Mouse (Mus musculus) lung, adult 2 months (tissue): ENCODE measurements around the gene Pcnx2.

Experiments used
- CTCF ChIP-seq: fragments of 200-500 bp; IDR thresholded peaks from 2 replicates; pipeline ENCODE4 v1.5.1; 2011; ENCODE audit warnings: mild to moderate bottlenecking, low read length, control low read depth; ENCODE audit not compliant: insufficient read depth
- POLR2A ChIP-seq: fragments of 200-500 bp; IDR thresholded peaks from 2 replicates; pipeline ENCODE4 v1.6.1; 2011; ENCODE audit warnings: low read depth, mild to moderate bottlenecking, control low read depth, low read length, borderline replicate concordance; ENCODE audit errors: extremely low read depth

- TF ChIP-seq CTCF (no peak), POLR2A (no peak)
Measured at GRCm38 (mm10) chr8:125822065-125822464, 76.1 kb downstream of the Pcnx2 start.
